Mouse (Mus musculus): ENCODE data around the gene Pikfyve.

GRCm38 (mm10) chr1:65187074-65187430 is 569 bp downstream of the Pikfyve start:
- no peak for TF ChIP-seq CTCF (IDR thresholded peaks at IDR 0.05; ENCODE audit: low read depth)
- TF ChIP-seq EP300 (IDR thresholded peaks at IDR 0.05; ENCODE audit: low read depth), result no peak
